8 mouse cellular contexts compared by ENCODE assay signal in the genomic region with DNA sequence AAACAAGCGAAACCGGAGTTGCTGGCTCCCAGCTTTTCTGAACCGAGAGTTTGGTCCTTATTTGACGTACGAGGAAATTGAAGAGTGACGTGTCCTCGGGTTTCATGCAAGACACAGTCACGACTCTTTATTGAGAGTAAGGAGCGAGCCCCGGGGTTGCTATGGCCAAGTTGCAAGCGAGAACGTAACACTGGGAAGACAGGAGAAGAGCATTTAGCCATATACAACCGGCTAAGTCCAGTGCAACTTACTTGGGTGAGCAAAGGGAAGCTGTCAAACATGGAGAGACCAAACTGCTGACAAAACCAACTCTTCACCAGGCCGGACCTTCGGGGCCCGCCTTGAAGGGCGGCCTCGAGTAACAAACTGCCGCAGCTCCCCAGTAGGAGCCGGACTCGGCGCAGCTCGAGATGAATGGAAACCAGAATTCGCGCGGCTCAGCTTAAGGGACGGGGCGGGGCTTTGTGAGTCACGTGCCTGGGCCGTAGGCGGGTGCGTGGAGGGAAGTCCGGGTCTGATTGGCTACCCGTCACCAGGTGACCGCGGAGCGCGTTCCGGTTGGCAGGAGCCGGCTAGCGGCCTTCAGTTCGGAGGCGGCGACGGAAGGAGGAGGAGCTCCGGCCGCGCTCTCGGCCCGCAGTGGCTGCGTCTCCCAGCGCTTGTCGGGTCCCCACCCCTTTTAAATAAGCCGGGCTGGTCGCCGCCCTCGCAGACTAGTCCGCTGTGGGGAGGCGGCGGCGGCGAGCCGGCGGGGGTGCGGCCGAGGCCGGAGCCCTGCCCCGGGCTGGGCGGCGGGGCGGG. TPM values are rescaled to one million over a fixed set of nuclear protein-coding genes. Genes with fewer than 3 reads are reported as not detected.
DNase-seq lines count a peak whose midpoint lies in the region; ATAC-seq lines count a peak whose summit lies in the region.

Ccnyl1 (plus strand) TSS at position 243 of the 801 bp plus-strand sequence.

- no peaks in the 10 kb centered on the region for H3K9me3 ChIP-seq in hindbrain, embryonic 12.5 days (replicated peaks)

- H3K36me3 ChIP-seq in hindbrain, embryonic 12.5 days = no peaks in the 10 kb centered on the region

- H3K4me2 ChIP-seq in hindbrain, embryonic 12.5 days (replicated peaks) = peak within 1 kb of the TSS; percentile 87

- H3K27me3 ChIP-seq in hindbrain, embryonic 12.5 days = no peaks in the 10 kb centered on the region

- WGBS in hindbrain, embryonic 12.5 days = under 1% methylated on average over 64 of the region's 71 CpGs

- H3K4me1 ChIP-seq in hindbrain, embryonic 12.5 days = peaks cover 38% of the 10 kb centered on the region

- peak; percentile 99 for ATAC-seq in hindbrain, embryonic 12.5 days (ENCODE audit: low FRiP score)

- peak; percentile 99 for DNase-seq in NIH3T3 (ENCODE audit: low read depth)
- DNase-seq in cerebellum, postnatal 10 days = peak; percentile 99
- peak; percentile 97 to 99 for DNase-seq in frontal cortex, postnatal 10 days (ENCODE audit: low spot score in 2 of 2)
- DNase-seq in layer of hippocampus, postnatal 14 days (ENCODE audit: low spot score in 2 of 2) = peak; percentile 97 to 99
- DNase-seq in lung, postnatal 14 days = peak; percentile 99
- peak; percentile 92 for DNase-seq in retina, adult 2 months (ENCODE audit: low read depth, low spot score)
- peak; percentile 97 to 98 for DNase-seq in thymus, postnatal 36 days

- peak within 1 kb of the TSS; percentile 92 for H3K9ac ChIP-seq in hindbrain, embryonic 12.5 days

- peak within 1 kb of the TSS; percentile 60 for H3K27ac ChIP-seq in hindbrain, embryonic 12.5 days

- H3K4me3 ChIP-seq in hindbrain, embryonic 12.5 days = peak within 1 kb of the TSS; percentile 92

RNA-seq across cellular contexts. Expression of gene Ccnyl1, which starts in this region (rescaled TPM):
- polyA plus RNA-seq in hindbrain, embryonic 12.5 days (2016; fragmentation: Nextera tagmentation; extraction: Ambion mirVana) = 7.6 and 7.8 TPM in 2 replicates
- 10 to 100 TPM; 19.5 to 23.9 TPM for total RNA-seq in layer of hippocampus, postnatal 14 days (2021)

Comparison
In these comparisons a context has a peak if more than half of its experiments do, and no peak if none do; other contexts are left out.
1. Peak in every context shown above with its lines: DNase-seq, ATAC-seq, H3K4me3 ChIP-seq and H3K27ac ChIP-seq.